Mouse (Mus musculus) limb, embryonic 11.5 days (tissue): Measurements from ENCODE around the gene Tox4. TPM values are rescaled to one million over a fixed set of nuclear protein-coding genes. Genes with fewer than 3 reads are reported as not detected.
"Not testable (repeated sequence)": the region's sequence is repeated elsewhere in the genome, so short reads cannot be mapped to it uniquely, and the experiment has no call there.

Experiments
- ATAC-seq: fragments of 200-750 bp; cut with Nextera tagmentation; 2 replicates; pipeline ENCODE4 v1.8.0; 2017; ENCODE audit warnings: low read depth; ENCODE audit not compliant: insufficient number of reproducible peaks, low FRiP score, low TSS enrichment
- DNase-seq: peaks from one replicate; pipeline ENCODE4 v3.0.0-alpha.2; 2015; ENCODE audit warnings: low spot score
- H3K27ac ChIP-seq: fragments of 300-500 bp; sonication (generic); replicated peaks from 2 replicates; pipeline ENCODE4 v1.5.1; 2014; ENCODE audit warnings: low read depth, mild to moderate bottlenecking, low read length
- H3K27me3 ChIP-seq: fragments of 300-500 bp; sonication (generic); 2 replicates; pipeline ENCODE4 v1.6.1; 2014; ENCODE audit warnings: mild to moderate bottlenecking, low read length, mixed read lengths; ENCODE audit not compliant: control insufficient read depth, insufficient read depth
- H3K36me3 ChIP-seq: fragments of 300-500 bp; sonication (generic); 2 replicates; pipeline ENCODE4 v1.6.1; 2014; ENCODE audit warnings: mild to moderate bottlenecking, low read length, moderate library complexity, mixed read lengths; ENCODE audit not compliant: control insufficient read depth, insufficient read depth
- H3K4me1 ChIP-seq: fragments of 300-500 bp; sonication (generic); 2 replicates; pipeline ENCODE4 v1.6.1; 2014; ENCODE audit warnings: low read length, mixed read lengths; ENCODE audit not compliant: control insufficient read depth, insufficient read depth
- H3K4me2 ChIP-seq: fragments of 300-500 bp; sonication (generic); 2 replicates; pipeline ENCODE4 v1.6.1; 2014; ENCODE audit warnings: low read depth, mild to moderate bottlenecking, moderate library complexity; ENCODE audit not compliant: severe bottlenecking
- H3K4me3 ChIP-seq: fragments of 300-500 bp; sonication (generic); 2 replicates; pipeline ENCODE4 v1.5.1; 2014; ENCODE audit warnings: low read depth, low read length
- H3K9ac ChIP-seq: fragments of 300-500 bp; sonication (generic); 2 replicates; pipeline ENCODE4 v1.6.1; 2014; ENCODE audit warnings: mild to moderate bottlenecking, low read length
- H3K9me3 ChIP-seq: fragments of 300-500 bp; sonication (generic); 2 replicates; pipeline ENCODE4 v1.6.1; 2016; ENCODE audit warnings: low read length; ENCODE audit not compliant: control insufficient read depth
- WGBS: fragments of 180-500 bp; shearing (Covaris S2); extraction: QIAGEN DNeasy Blood & Tissue Kit; methylation state at CpG from one replicate; pipeline ENCODE4 v1.1.7; 2014; 5-methylcytosine and 5-hydroxymethylcytosine counted together
- polyA plus RNA-seq: library from polyadenylated mRNA; unstranded; fragments of >200 nt; fragmentation: Nextera tagmentation; extraction: Ambion mirVana; gene quantifications from 2 replicates; pipeline ENCODE4 v1.2.1, GENCODE M21; 2014

Gene Tox4
- polyA plus RNA-seq, 1 experiment from 2014 or later = 52.3 TPM

- under 1% methylated on average over 45 of the region's 46 CpGs for WGBS
- peak; percentile 92 for DNase-seq
Measured at GRCm38 (mm10) chr14:52304644-52305271, 25.8 kb downstream of the Tox4 start, which contains the start of gene Mettl3. TSS of gene Mettl3 (minus strand) at chr14:52305128.

GRCm38 (mm10) chr14:52306100-52306499 lies 27.2 kb downstream of the Tox4 start:
- WGBS = 97% methylated on average over 2 of the region's 2 CpGs
- no peak for ATAC-seq

More at GRCm38 (mm10) chr14:52304644-52305271, 25.8 kb downstream of the Tox4 start, which contains the start of gene Mettl3:
- Histone ChIP-seq H3K9me3 (no peaks in the 10 kb centered on the region), H3K4me2 (peak within 1 kb of the TSS; percentile 51), H3K36me3 (peaks cover 1% of the 10 kb centered on the region), H3K4me3 (peak within 1 kb of the TSS; percentile 48), H3K9ac (peak within 1 kb of the TSS; percentile 49), H3K4me1 (no peaks in the 10 kb centered on the region), H3K27me3 (no peaks in the 10 kb centered on the region), H3K27ac (peak within 1 kb of the TSS; percentile 59)
- ATAC-seq = peak; percentile 95

GRCm38 (mm10) chr14:52310343-52310742 lies 31.4 kb downstream of the Tox4 start:
- H3K36me3 ChIP-seq = peaks cover 22% of the 10 kb centered on the region
- not testable (repeated sequence) for H3K9me3 ChIP-seq, H3K4me2 ChIP-seq, ATAC-seq, H3K4me3 ChIP-seq, H3K4me1 ChIP-seq, H3K27me3 ChIP-seq, DNase-seq, H3K27ac ChIP-seq, H3K9ac ChIP-seq
- WGBS = 96% methylated on average over 5 of the region's 6 CpGs

More at GRCm38 (mm10) chr14:52306100-52306499, 27.2 kb downstream of the Tox4 start:
- H3K4me2 ChIP-seq = no peak overlapping the region
- H3K27me3 ChIP-seq = no peaks in the 10 kb centered on the region
- H3K4me1 ChIP-seq = no peaks in the 10 kb centered on the region
- no peak overlapping the region for H3K4me3 ChIP-seq
- H3K36me3 ChIP-seq = no peaks in the 10 kb centered on the region; the same call in 1 of the 2 replicates
- DNase-seq = no peak
- no peak overlapping the region for H3K27ac ChIP-seq
- no peak overlapping the region for H3K9ac ChIP-seq
- H3K9me3 ChIP-seq = no peaks in the 10 kb centered on the region; the same call in 1 of the 2 replicates

GRCm38 (mm10) chr14:52310906-52311305 lies 32.0 kb downstream of the Tox4 start:
- DNase-seq (no peak), ATAC-seq (no peak)
- no peak overlapping the region for H3K4me3 ChIP-seq
- no peak overlapping the region for H3K4me2 ChIP-seq
- H3K36me3 ChIP-seq = peaks cover 22% of the 10 kb centered on the region
- H3K4me1 ChIP-seq = peaks cover 9% of the 10 kb centered on the region
- no peak overlapping the region for H3K27ac ChIP-seq
- WGBS = 96% methylated on average over 2 of the region's 2 CpGs
- no peak overlapping the region for H3K9ac ChIP-seq
- no peaks in the 10 kb centered on the region for H3K27me3 ChIP-seq
- peaks cover 6% of the 10 kb centered on the region; the same call in 1 of the 2 replicates for H3K9me3 ChIP-seq

- no peak overlapping the region for H3K9ac ChIP-seq
- no peak overlapping the region for H3K27ac ChIP-seq
- peaks cover 22% of the 10 kb centered on the region for H3K36me3 ChIP-seq
- H3K4me3 ChIP-seq = peak overlapping the region; percentile 77; the same call in 1 of the 2 replicates
- H3K4me2 ChIP-seq = peak overlapping the region; percentile 89; the same call in 1 of the 2 replicates
- DNase-seq = no peak
- WGBS = 86% methylated on average over 26 of the region's 26 CpGs
- H3K9me3 ChIP-seq = peaks cover 6% of the 10 kb centered on the region; the same call in 1 of the 2 replicates
- ATAC-seq = no peak
- H3K27me3 ChIP-seq = no peaks in the 10 kb centered on the region
- peaks cover 9% of the 10 kb centered on the region for H3K4me1 ChIP-seq
Measured at GRCm38 (mm10) chr14:52313931-52314807, 35.2 kb downstream of the Tox4 start.

GRCm38 (mm10) chr14:52314808-52315150 lies 35.8 kb downstream of the Tox4 start:
- Histone ChIP-seq H3K9me3 (peaks cover 6% of the 10 kb centered on the region; the same call in 1 of the 2 replicates), H3K4me3 (peak overlapping the region; percentile 77), H3K4me1 (peaks cover 9% of the 10 kb centered on the region), H3K4me2 (peak overlapping the region; percentile 89), H3K36me3 (peaks cover 22% of the 10 kb centered on the region), H3K27me3 (no peaks in the 10 kb centered on the region), H3K9ac (peak overlapping the region; percentile 94; the same call in 1 of the 2 replicates), H3K27ac (no peak overlapping the region)
- 44% methylated on average over 8 of the region's 8 CpGs for WGBS
- DNase-seq (no peak), ATAC-seq (no peak)

GRCm38 (mm10) chr14:52315283-52315780 lies 36.4 kb downstream of the Tox4 start:
- Histone ChIP-seq H3K27me3 (no peaks in the 10 kb centered on the region), H3K27ac (peak overlapping the region; percentile 89; the same call in 1 of the 2 replicates), H3K9me3 (peaks cover 6% of the 10 kb centered on the region; the same call in 1 of the 2 replicates), H3K4me3 (peak overlapping the region; percentile 77), H3K4me2 (peak overlapping the region; percentile 89), H3K36me3 (peaks cover 22% of the 10 kb centered on the region), H3K4me1 (peaks cover 9% of the 10 kb centered on the region), H3K9ac (peak overlapping the region; percentile 94)
- WGBS = 5% methylated on average over 17 of the region's 17 CpGs
- ATAC-seq (peak; percentile 8; the same call in 1 of the 2 replicates), DNase-seq (peak; percentile 38)
